Mouse (Mus musculus): Measurements from ENCODE around the gene D16Ertd472e. TPM values are rescaled to one million over a fixed set of nuclear protein-coding genes. Genes with fewer than 3 reads are reported as not detected.
"Not testable (repeated sequence)": the region's sequence is repeated elsewhere in the genome, so short reads cannot be mapped to it uniquely, and the experiment has no call there.

D16Ertd472e gene
- total RNA-seq, 2 experiments from 2014 or later: 14.8 to 15.5 TPM

GRCm38 (mm10) chr16:78492696-78493095 lies 83.8 kb downstream of the D16Ertd472e start:
- DNase-seq (ENCODE audit: low spot score in 2 of 2): not testable (repeated sequence)

DNA sequence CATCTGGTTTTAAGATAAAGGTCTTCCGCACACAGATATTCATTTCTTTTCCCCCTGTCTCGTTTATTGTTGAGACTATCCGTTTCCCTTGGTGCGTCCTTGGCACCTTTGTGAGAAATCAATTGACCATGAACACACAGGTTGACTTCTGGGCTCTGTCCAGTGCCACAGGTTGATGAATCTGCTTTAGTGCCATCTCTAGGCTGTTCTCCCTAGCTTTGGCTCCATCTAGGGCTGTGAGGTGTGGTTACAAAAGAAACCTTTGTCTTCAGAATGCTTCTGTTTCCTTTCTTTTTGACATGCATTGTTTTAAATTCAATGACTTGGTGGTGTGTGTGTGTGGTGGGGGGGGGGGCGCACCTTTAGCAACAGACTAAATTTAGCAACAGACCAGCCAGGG lies 85.7 kb downstream of the D16Ertd472e start:
- no peak for DNase-seq (ENCODE audit: low spot score in 2 of 2)

Other genes with a start within 250 kb of the D16Ertd472e start
- 10 to 100 TPM; 17.0 to 19.4 TPM for gene Btg3, start 199.5 kb downstream of the D16Ertd472e start, total RNA-seq (2021)